Mouse (Mus musculus) E14TG2a.4 (cell line): ENCODE data around the gene Iqschfp.

Experiments
- H3K27me3 ChIP-seq: 2 replicates; pipeline ENCODE4 v1.6.1; 2014; ENCODE audit warnings: low read length, control low read depth; ENCODE audit not compliant: insufficient read depth
- H3K36me3 ChIP-seq: 2 replicates; pipeline ENCODE4 v1.6.1; 2014; ENCODE audit warnings: low read length, control low read depth; ENCODE audit not compliant: insufficient read depth
- H3K4me1 ChIP-seq: replicated peaks from 2 replicates; pipeline ENCODE4 v1.6.1; 2014; ENCODE audit warnings: low read depth, low read length, control low read depth
- H3K4me3 ChIP-seq: replicated peaks from 2 replicates; pipeline ENCODE4 v1.5.1; 2014; ENCODE audit warnings: mild to moderate bottlenecking, low read length
- H3K9me3 ChIP-seq: 2 replicates; pipeline ENCODE4 v1.6.1; 2014; ENCODE audit warnings: low read length, control low read depth
- CTCF ChIP-seq: conservative IDR thresholded peaks from 2 replicates; pipeline ENCODE4 v1.5.1; 2014; ENCODE audit warnings: low read length
- NANOG ChIP-seq: IDR thresholded peaks from 2 replicates; pipeline ENCODE4 v1.6.1; 2014; ENCODE audit warnings: borderline replicate concordance, low read length, mixed read lengths
- POU5F1 ChIP-seq: IDR thresholded peaks from 2 replicates; pipeline ENCODE4 v1.6.1; 2014; ENCODE audit warnings: low read length, borderline replicate concordance

The Iqschfp gene

GRCm38 (mm10) chr3:68675216-68675835 lies 783.3 kb downstream of the Iqschfp start:
- Histone ChIP-seq H3K4me3 (no peak overlapping the region), H3K4me1 (peaks cover 12% of the 10 kb centered on the region; the same call in 1 of the 2 replicates), H3K36me3 (no peaks in the 10 kb centered on the region), H3K9me3 (peaks cover 4% of the 10 kb centered on the region), H3K27me3 (no peaks in the 10 kb centered on the region)
- no peak for TF ChIP-seq CTCF
- no peak for TF ChIP-seq POU5F1
- no peak for TF ChIP-seq NANOG
